Mouse (Mus musculus) G1E (cell line): Measurements from ENCODE around the gene Hmcn2.

Experiments
- CTCF ChIP-seq: IDR thresholded peaks from 2 replicates; pipeline ENCODE4 v1.5.1; 2012; ENCODE audit warnings: low read depth, low read length, inconsistent platforms, mixed read lengths
- GATA1 ChIP-seq: IDR thresholded peaks from 2 replicates; pipeline ENCODE4 v1.6.1; 2012; ENCODE audit warnings: borderline replicate concordance, low read length, inconsistent platforms, mixed read lengths

- TF ChIP-seq CTCF (no peak), GATA1 (no peak)
These were observed 133.3 kb downstream of the Hmcn2 start for GRCm38 (mm10) chr2:31447536-31447935.
